Mouse (Mus musculus): ENCODE measurements around the gene Luc7l3. TPM values are rescaled to one million over a fixed set of nuclear protein-coding genes. Genes with fewer than 3 reads are reported as not detected.

Luc7l3 gene
- polyA plus RNA-seq (2015; fragmentation: Nextera tagmentation; extraction: Ambion mirVana) = 127 and 131 TPM in 2 replicates

- ATAC-seq (replicated peaks; ENCODE audit: low FRiP score) = peak; percentile 96
- no peaks in the 10 kb centered on the region for H3K27me3 ChIP-seq
- H3K4me2 ChIP-seq = peak within 1 kb of the TSS; percentile 69
- H3K27ac ChIP-seq = peak within 1 kb of the TSS; percentile 99
- no peaks in the 10 kb centered on the region for H3K9me3 ChIP-seq (replicated peaks)
- peaks cover 44% of the 10 kb centered on the region for H3K4me1 ChIP-seq
- peak within 1 kb of the TSS; percentile 99 for H3K4me3 ChIP-seq (replicated peaks)
- peak within 1 kb of the TSS; percentile 99 for H3K9ac ChIP-seq
- H3K36me3 ChIP-seq = peaks cover 13% of the 10 kb centered on the region
- WGBS = 0% methylated on average over 36 of the region's 36 CpGs
Measured at GRCm38 (mm10) chr11:94321931-94322400, at the start of gene Luc7l3. Gene Luc7l3 (minus strand): TSS chr11:94321988.

DNA sequence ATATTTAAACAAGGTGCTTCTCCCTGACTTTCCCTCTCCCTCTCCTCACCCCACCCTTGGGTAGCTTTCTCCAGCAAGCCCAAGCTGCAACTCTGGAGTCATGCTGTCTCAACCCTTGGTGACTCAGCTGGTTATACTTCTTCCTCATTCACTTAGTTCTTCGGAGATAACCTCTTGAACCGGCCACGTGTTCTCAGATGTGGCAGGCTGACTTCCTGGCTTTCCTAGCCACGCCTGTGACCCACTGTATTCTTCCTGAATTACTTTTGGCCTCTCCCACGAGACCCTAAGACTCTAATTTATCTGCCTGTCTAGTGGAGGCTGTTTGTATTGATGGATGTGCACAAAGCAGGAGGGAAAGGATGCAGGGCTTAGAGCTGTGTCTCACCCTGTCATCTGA, 49.0 kb upstream of the Luc7l3 start:
- Histone ChIP-seq H3K4me1 (peaks cover 15% of the 10 kb centered on the region), H3K27me3 (peaks cover 18% of the 10 kb centered on the region; the same call in 1 of the 2 replicates), H3K36me3 (no peaks in the 10 kb centered on the region), H3K4me2 (no peak overlapping the region), H3K9me3 (replicated peaks) (no peaks in the 10 kb centered on the region), H3K9ac (no peak overlapping the region), H3K4me3 (replicated peaks) (no peak overlapping the region), H3K27ac (peak overlapping the region; percentile 20; the same call in 1 of the 2 replicates)
- 10% methylated on average over 5 of the region's 5 CpGs for WGBS
- peak; percentile 59; the same call in 1 of the 2 replicates for ATAC-seq (replicated peaks; ENCODE audit: low FRiP score)

DNA sequence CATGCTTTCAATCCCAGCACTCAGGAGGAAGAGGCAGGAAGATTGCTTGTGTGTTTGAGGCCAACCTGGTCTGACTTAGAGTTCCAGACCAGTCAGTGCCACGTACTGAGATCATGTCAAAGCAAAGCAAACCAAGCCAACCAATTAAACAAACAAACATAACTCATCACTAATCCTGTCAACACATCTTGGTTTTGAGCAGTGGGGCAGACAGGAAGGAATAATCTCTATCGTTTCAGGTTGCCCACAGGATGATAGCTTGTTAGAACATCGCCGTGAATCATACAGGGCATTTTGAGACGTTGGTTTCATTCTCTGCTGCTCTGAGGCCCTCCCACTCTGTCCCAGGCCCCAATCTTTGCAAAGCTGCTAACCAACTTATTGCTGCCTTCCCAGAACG, 48.2 kb upstream of the Luc7l3 start:
- no peak overlapping the region for H3K27ac ChIP-seq
- no peak overlapping the region for H3K4me2 ChIP-seq
- H3K27me3 ChIP-seq = peaks cover 18% of the 10 kb centered on the region; the same call in 1 of the 2 replicates
- H3K4me1 ChIP-seq = peaks cover 18% of the 10 kb centered on the region
- no peak overlapping the region for H3K4me3 ChIP-seq (replicated peaks)
- no peaks in the 10 kb centered on the region for H3K36me3 ChIP-seq
- no peak overlapping the region for H3K9ac ChIP-seq
- no peak for ATAC-seq (replicated peaks; ENCODE audit: low FRiP score)
- 65% methylated on average over 6 of the region's 6 CpGs for WGBS
- no peaks in the 10 kb centered on the region for H3K9me3 ChIP-seq (replicated peaks)

GRCm38 (mm10) chr11:94365340-94365739, 43.6 kb upstream of the Luc7l3 start:
- Histone ChIP-seq H3K9ac (no peak overlapping the region), H3K4me2 (no peak overlapping the region), H3K27me3 (no peaks in the 10 kb centered on the region), H3K4me1 (peaks cover 9% of the 10 kb centered on the region), H3K4me3 (replicated peaks) (no peak overlapping the region), H3K27ac (no peak overlapping the region), H3K9me3 (replicated peaks) (no peaks in the 10 kb centered on the region), H3K36me3 (no peaks in the 10 kb centered on the region)
- 48% methylated on average over 3 of the region's 3 CpGs for WGBS
- no peak for ATAC-seq (replicated peaks; ENCODE audit: low FRiP score)

DNA sequence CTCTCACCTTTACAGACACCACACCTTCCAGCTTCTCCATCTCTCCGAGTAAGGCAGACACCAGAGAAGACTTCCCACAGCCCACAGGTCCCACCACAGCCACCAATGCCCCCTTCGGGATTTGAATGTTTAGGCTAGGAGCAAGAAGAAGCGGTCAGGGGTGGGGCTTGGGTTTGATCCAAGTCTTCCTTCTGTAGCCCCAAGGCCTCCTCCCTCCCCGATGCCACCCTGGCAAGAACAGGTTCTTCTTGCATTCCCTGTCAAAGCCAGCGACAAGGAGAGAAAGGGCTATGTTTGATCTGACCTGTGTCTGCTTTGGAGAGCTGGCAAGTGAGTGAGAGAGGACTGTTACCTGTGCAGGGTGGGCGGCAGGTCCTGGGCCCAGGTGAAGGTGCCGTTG, 41.9 kb upstream of the Luc7l3 start:
- H3K27me3 ChIP-seq = no peaks in the 10 kb centered on the region
- no peak for ATAC-seq (replicated peaks; ENCODE audit: low FRiP score)
- H3K9ac ChIP-seq = no peak overlapping the region
- no peak overlapping the region for H3K4me3 ChIP-seq (replicated peaks)
- H3K4me1 ChIP-seq = peaks cover 7% of the 10 kb centered on the region; the same call in 1 of the 2 replicates
- no peaks in the 10 kb centered on the region for H3K9me3 ChIP-seq (replicated peaks)
- H3K4me2 ChIP-seq = no peak overlapping the region
- no peaks in the 10 kb centered on the region for H3K36me3 ChIP-seq
- 76% methylated on average over 7 of the region's 7 CpGs for WGBS
- H3K27ac ChIP-seq = no peak overlapping the region

DNA sequence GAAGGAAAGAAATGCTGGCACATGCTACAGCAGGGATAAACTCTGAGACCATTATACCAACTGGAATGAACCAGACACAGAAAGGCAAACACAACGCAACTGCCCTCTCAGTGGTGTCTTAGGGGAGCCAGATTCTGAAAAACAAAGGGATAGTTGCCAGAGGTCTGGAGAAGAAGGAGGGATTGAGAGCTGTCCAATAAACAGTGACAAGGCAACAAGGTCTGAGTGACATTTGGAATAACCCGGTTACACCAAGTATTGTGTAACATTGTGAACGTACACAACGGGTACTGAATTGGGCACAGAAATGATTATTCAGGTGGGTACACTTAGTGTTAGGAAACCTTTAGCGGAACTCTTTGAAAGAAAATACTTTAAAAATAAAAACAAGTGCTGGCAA, 40.3 kb upstream of the Luc7l3 start:
- H3K9ac ChIP-seq = no peak overlapping the region
- ATAC-seq (replicated peaks; ENCODE audit: low FRiP score) = no peak
- H3K27ac ChIP-seq = no peak overlapping the region
- no peaks in the 10 kb centered on the region for H3K27me3 ChIP-seq
- H3K4me1 ChIP-seq = peaks cover 7% of the 10 kb centered on the region; the same call in 1 of the 2 replicates
- no peak overlapping the region for H3K4me2 ChIP-seq
- no peak overlapping the region for H3K4me3 ChIP-seq (replicated peaks)
- H3K36me3 ChIP-seq = no peaks in the 10 kb centered on the region
- WGBS = 96% methylated on average over 5 of the region's 5 CpGs
- no peaks in the 10 kb centered on the region for H3K9me3 ChIP-seq (replicated peaks)

GRCm38 (mm10) chr11:94361166-94361870, 39.5 kb upstream of the Luc7l3 start:
- Histone ChIP-seq H3K36me3 (no peaks in the 10 kb centered on the region), H3K4me2 (no peak overlapping the region), H3K9me3 (replicated peaks) (no peaks in the 10 kb centered on the region), H3K27me3 (no peaks in the 10 kb centered on the region), H3K9ac (no peak overlapping the region), H3K27ac (no peak overlapping the region), H3K4me3 (replicated peaks) (no peak overlapping the region), H3K4me1 (peaks cover 7% of the 10 kb centered on the region; the same call in 1 of the 2 replicates)
- ATAC-seq (replicated peaks; ENCODE audit: low FRiP score) = no peak
- WGBS = 93% methylated on average over 14 of the region's 14 CpGs

DNA sequence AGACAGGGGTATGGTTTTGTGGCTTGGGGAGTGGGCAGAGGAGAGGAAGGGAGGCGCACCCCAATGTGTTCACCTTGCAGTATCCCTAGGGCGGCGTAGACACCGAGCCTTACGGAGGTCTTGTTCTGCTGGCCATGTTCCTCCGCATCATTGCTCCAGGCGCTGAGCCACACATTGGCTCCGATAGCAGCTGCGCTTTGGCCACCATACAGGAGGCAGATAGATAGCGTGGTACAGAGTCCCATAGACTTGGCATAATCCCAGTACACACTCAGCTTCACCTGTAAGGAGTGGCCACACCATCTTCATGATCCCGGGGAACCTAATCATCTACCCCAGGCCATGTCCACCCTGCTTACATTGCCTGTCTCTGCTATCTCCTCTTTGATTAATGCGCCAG, 37.4 kb upstream of the Luc7l3 start:
- no peak overlapping the region for H3K27ac ChIP-seq
- no peaks in the 10 kb centered on the region for H3K36me3 ChIP-seq
- H3K27me3 ChIP-seq = peaks cover 4% of the 10 kb centered on the region; the same call in 1 of the 2 replicates
- no peak; the same call in 1 of the 2 replicates for ATAC-seq (replicated peaks; ENCODE audit: low FRiP score)
- H3K4me3 ChIP-seq (replicated peaks) = no peak overlapping the region
- no peak overlapping the region for H3K4me2 ChIP-seq
- 92% methylated on average over 12 of the region's 12 CpGs for WGBS
- no peaks in the 10 kb centered on the region for H3K4me1 ChIP-seq
- H3K9ac ChIP-seq = no peak overlapping the region
- no peaks in the 10 kb centered on the region for H3K9me3 ChIP-seq (replicated peaks)

DNA sequence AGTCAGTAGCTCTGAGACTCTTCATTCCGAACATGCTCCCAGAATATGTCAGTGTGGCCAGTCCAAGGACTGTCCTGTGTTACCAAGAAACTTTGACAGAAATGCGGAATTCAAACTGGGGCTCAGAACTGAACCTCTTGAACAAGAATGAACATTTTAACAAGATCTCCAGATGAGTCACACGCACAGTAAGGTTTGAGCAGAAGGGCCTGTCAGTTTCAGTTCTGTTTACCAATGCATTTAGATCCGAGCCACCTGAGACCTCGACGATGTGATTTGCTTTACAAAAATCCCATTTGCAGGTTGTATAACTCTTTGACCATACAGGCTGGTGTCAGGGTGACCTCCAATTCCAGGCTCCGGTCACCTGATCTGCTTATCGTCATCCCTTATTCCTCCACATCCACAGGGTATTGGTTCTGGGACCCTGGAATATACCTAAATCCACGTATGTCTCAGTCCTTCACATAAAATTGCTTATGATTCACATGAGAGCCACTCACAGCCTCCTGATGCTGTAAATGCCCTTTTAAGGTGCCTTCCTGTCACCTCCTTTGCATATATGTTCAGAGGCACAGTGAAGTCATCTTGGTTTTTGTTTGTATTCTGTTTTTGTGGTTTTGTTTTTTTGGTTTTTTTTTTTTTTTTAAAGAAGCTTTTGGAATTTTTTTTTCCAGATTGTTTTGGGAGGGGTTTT, 33.9 kb upstream of the Luc7l3 start:
- ATAC-seq (replicated peaks; ENCODE audit: low FRiP score) = no peak
- Histone ChIP-seq H3K4me1 (peaks cover 16% of the 10 kb centered on the region), H3K27ac (no peak overlapping the region), H3K36me3 (no peaks in the 10 kb centered on the region), H3K4me3 (replicated peaks) (no peak overlapping the region), H3K9me3 (replicated peaks) (no peaks in the 10 kb centered on the region), H3K27me3 (peaks cover 4% of the 10 kb centered on the region; the same call in 1 of the 2 replicates), H3K4me2 (no peak overlapping the region), H3K9ac (no peak overlapping the region)
- WGBS = 84% methylated on average over 9 of the region's 9 CpGs

GRCm38 (mm10) chr11:94351094-94351493, 29.3 kb upstream of the Luc7l3 start:
- Histone ChIP-seq H3K4me1 (peaks cover 29% of the 10 kb centered on the region), H3K27me3 (peaks cover 4% of the 10 kb centered on the region; the same call in 1 of the 2 replicates), H3K9ac (no peak overlapping the region), H3K9me3 (replicated peaks) (no peaks in the 10 kb centered on the region), H3K4me3 (replicated peaks) (no peak overlapping the region), H3K4me2 (no peak overlapping the region), H3K27ac (peak overlapping the region; percentile 32; the same call in 1 of the 2 replicates), H3K36me3 (no peaks in the 10 kb centered on the region)
- WGBS = 21% methylated on average over 3 of the region's 3 CpGs
- 0 out of 2 replicates have a peak, but pooled peaks have one; percentile 17 for ATAC-seq (replicated peaks; ENCODE audit: low FRiP score)

- Histone ChIP-seq H3K27me3 (peaks cover 3% of the 10 kb centered on the region; the same call in 1 of the 2 replicates), H3K36me3 (no peaks in the 10 kb centered on the region), H3K27ac (no peak overlapping the region), H3K9me3 (replicated peaks) (no peaks in the 10 kb centered on the region), H3K9ac (no peak overlapping the region), H3K4me3 (replicated peaks) (no peak overlapping the region), H3K4me1 (peaks cover 37% of the 10 kb centered on the region), H3K4me2 (no peak overlapping the region)
- 67% methylated on average over 1 of the region's 1 CpGs for WGBS
- no peak for ATAC-seq (replicated peaks; ENCODE audit: low FRiP score)
Measured at GRCm38 (mm10) chr11:94350337-94350736, 28.5 kb upstream of the Luc7l3 start.

- H3K9ac ChIP-seq = no peak overlapping the region
- H3K9me3 ChIP-seq (replicated peaks) = no peaks in the 10 kb centered on the region
- peaks cover 40% of the 10 kb centered on the region for H3K4me1 ChIP-seq
- WGBS = 86% methylated on average over 2 of the region's 2 CpGs
- H3K4me3 ChIP-seq (replicated peaks) = no peak overlapping the region
- no peak overlapping the region for H3K27ac ChIP-seq
- no peaks in the 10 kb centered on the region for H3K27me3 ChIP-seq
- no peak overlapping the region for H3K4me2 ChIP-seq
- ATAC-seq (replicated peaks; ENCODE audit: low FRiP score) = no peak
- no peaks in the 10 kb centered on the region for H3K36me3 ChIP-seq
Measured at GRCm38 (mm10) chr11:94349839-94350238, 28.1 kb upstream of the Luc7l3 start.

Measured in kidney, embryonic 15.5 days (tissue).